Mouse (Mus musculus) layer of hippocampus, adult 18-20 months (tissue): ENCODE data around the gene Ctsw. TPM values are rescaled to one million over a fixed set of nuclear protein-coding genes. Genes with fewer than 3 reads are reported as not detected.
A peak's percentile ranks its signal among the peaks of the same experiment; 100 is the strongest.

Experiments
- DNase-seq, 2 experiments: peaks; one replicate each; pipeline ENCODE4 v3.0.0; 2022; ENCODE audit warnings: low spot score in 2 of 2
- total RNA-seq, 2 experiments: library from RNA; stranded (reverse); gene quantifications; 2 replicates each; pipeline ENCODE4 v1.2.3; 2021

Gene Ctsw
- total RNA-seq, 2 experiments from 2014 or later = not detected

GRCm38 (mm10) chr19:5432992-5433852 lies 35.1 kb downstream of the Ctsw start:
- DNase-seq = no peak

GRCm38 (mm10) chr19:5431911-5432464 lies 36.3 kb downstream of the Ctsw start:
- no peak for DNase-seq

- no peak for DNase-seq
Measured at GRCm38 (mm10) chr19:5430408-5430807, 37.9 kb downstream of the Ctsw start.

GRCm38 (mm10) chr19:5429806-5430205 lies 38.5 kb downstream of the Ctsw start:
- no peak for DNase-seq

GRCm38 (mm10) chr19:5429219-5429618 lies 39.1 kb downstream of the Ctsw start:
- no peak for DNase-seq

GRCm38 (mm10) chr19:5428083-5428482 lies 40.2 kb downstream of the Ctsw start:
- no peak for DNase-seq

- DNase-seq = no peak
Measured at GRCm38 (mm10) chr19:5426640-5427290, 41.5 kb downstream of the Ctsw start.

- no peak for DNase-seq
Measured at GRCm38 (mm10) chr19:5425906-5426565, 42.3 kb downstream of the Ctsw start.

- peak; percentile 89 to 94 for DNase-seq
Measured at GRCm38 (mm10) chr19:5424782-5425741, 43.2 kb downstream of the Ctsw start, which contains the start of the genes Drap1 and AI837181. Drap1 (minus strand) TSS chr19:5424979. AI837181 (plus strand) TSS chr19:5425144.

GRCm38 (mm10) chr19:5424092-5424781 lies 44.1 kb downstream of the Ctsw start:
- DNase-seq = no peak

- no peak for DNase-seq
Measured at GRCm38 (mm10) chr19:5423561-5423960, 44.7 kb downstream of the Ctsw start.

- DNase-seq = no peak
Measured at GRCm38 (mm10) chr19:5422895-5423443, 45.3 kb downstream of the Ctsw start.

- DNase-seq = no peak
Measured at GRCm38 (mm10) chr19:5422267-5422666, 46.0 kb downstream of the Ctsw start.

GRCm38 (mm10) chr19:5421784-5422183 lies 46.5 kb downstream of the Ctsw start:
- DNase-seq = no peak

GRCm38 (mm10) chr19:5420579-5420978 lies 47.7 kb downstream of the Ctsw start:
- DNase-seq = no peak

GRCm38 (mm10) chr19:5419630-5420029 lies 48.7 kb downstream of the Ctsw start:
- no peak for DNase-seq

- DNase-seq = no peak
Measured at GRCm38 (mm10) chr19:5418750-5419466, 49.4 kb downstream of the Ctsw start.
